Mouse (Mus musculus): ENCODE data around the gene Bmp6. TPM values are rescaled to one million over a fixed set of nuclear protein-coding genes. Genes with fewer than 3 reads are reported as not detected.

Bmp6 gene
- polyA plus RNA-seq, 1 experiment: not detected

DNA sequence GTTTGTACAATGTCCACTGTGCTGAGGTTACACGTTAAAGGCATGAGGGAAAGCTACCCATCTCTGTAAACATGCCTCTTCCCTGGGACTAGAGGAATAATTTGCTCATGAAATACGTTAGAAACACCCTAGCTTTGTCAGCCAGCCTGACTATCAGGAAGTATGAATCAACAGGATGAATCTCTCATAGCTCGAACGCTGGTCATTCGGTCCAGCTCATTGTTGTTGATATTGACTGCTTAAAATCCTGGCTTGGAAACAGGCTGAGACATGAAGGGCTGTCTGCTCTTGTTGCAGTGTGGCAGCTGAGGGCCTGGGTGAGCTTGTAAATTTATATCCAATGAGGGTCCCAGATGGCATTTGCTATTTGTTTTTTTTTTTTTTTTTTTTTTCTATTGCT lies 4.9 kb downstream of the Bmp6 start:
- 83% methylated on average over 5 of the region's 5 CpGs for WGBS
- TF ChIP-seq POLR2A (IDR thresholded peaks at IDR 0.05; ENCODE audit: insufficient read depth, low read depth, low read length): no peak
- no peak for TF ChIP-seq CTCF (IDR thresholded peaks at IDR 0.05; ENCODE audit: insufficient read depth, low read depth, low read length)
- H3K4me1 ChIP-seq (ENCODE audit: control insufficient read depth, insufficient read depth, low read length): peaks cover 31% of the 10 kb centered on the region
- no peak overlapping the region for H3K4me3 ChIP-seq (ENCODE audit: insufficient read depth, low read depth, low read length)
- no peak overlapping the region for H3K27ac ChIP-seq (ENCODE audit: insufficient read depth, low read depth, low read length)

DNA sequence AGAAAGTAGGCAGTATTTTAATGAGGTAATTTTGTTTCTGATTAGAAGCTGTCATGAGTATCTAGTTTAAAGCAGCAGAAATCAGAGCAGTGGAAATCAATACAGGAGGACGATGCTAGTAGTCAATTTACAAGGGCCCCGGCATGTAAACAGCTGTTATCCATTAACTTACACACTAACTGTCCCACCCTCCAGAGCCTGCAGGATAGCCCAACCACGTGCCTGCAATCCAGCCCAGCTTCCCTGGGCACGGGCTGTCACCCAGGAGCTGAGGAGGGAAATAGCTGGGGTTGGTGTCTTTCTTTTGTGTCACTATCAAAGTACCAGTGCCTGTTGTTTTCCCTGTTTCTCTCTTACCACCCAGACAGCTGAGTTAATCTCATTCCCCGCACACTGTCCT lies 7.1 kb downstream of the Bmp6 start:
- Histone ChIP-seq H3K27ac (ENCODE audit: insufficient read depth, low read depth, low read length) (no peak overlapping the region), H3K4me3 (ENCODE audit: insufficient read depth, low read depth, low read length) (no peak overlapping the region), H3K4me1 (ENCODE audit: control insufficient read depth, insufficient read depth, low read length) (peaks cover 10% of the 10 kb centered on the region)
- TF ChIP-seq POLR2A (IDR thresholded peaks at IDR 0.05; ENCODE audit: insufficient read depth, low read depth, low read length) (no peak), CTCF (IDR thresholded peaks at IDR 0.05; ENCODE audit: insufficient read depth, low read depth, low read length) (no peak)
- 63% methylated on average over 5 of the region's 5 CpGs for WGBS

DNA sequence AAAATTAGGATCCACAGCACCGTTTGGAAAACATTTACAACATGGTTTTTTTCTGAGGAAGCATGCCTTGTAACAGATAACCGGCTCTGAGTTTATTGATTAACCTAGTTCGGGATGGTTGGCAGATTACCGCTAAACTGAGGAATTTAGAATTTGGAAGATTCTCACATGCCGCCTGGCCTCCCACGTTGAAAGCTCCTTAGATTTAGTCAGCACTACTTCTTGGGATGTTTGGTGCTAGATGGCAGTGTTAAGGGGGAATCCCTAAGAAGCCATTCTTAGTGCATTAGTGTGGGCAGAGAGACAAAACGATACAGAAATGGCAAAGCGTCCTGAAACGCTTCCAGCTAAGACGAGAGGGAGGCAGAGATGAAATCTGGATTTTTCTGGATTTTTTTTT lies 8.1 kb downstream of the Bmp6 start:
- TF ChIP-seq CTCF (IDR thresholded peaks at IDR 0.05; ENCODE audit: insufficient read depth, low read depth, low read length) (no peak), POLR2A (IDR thresholded peaks at IDR 0.05; ENCODE audit: insufficient read depth, low read depth, low read length) (no peak)
- H3K4me3 ChIP-seq (ENCODE audit: insufficient read depth, low read depth, low read length): no peak overlapping the region
- 0 out of 2 replicates have a peak, but pooled peaks cover under 1% of the 10 kb centered on the region for H3K4me1 ChIP-seq (ENCODE audit: control insufficient read depth, insufficient read depth, low read length)
- no peak overlapping the region for H3K27ac ChIP-seq (ENCODE audit: insufficient read depth, low read depth, low read length)
- 59% methylated on average over 10 of the region's 10 CpGs for WGBS

DNA sequence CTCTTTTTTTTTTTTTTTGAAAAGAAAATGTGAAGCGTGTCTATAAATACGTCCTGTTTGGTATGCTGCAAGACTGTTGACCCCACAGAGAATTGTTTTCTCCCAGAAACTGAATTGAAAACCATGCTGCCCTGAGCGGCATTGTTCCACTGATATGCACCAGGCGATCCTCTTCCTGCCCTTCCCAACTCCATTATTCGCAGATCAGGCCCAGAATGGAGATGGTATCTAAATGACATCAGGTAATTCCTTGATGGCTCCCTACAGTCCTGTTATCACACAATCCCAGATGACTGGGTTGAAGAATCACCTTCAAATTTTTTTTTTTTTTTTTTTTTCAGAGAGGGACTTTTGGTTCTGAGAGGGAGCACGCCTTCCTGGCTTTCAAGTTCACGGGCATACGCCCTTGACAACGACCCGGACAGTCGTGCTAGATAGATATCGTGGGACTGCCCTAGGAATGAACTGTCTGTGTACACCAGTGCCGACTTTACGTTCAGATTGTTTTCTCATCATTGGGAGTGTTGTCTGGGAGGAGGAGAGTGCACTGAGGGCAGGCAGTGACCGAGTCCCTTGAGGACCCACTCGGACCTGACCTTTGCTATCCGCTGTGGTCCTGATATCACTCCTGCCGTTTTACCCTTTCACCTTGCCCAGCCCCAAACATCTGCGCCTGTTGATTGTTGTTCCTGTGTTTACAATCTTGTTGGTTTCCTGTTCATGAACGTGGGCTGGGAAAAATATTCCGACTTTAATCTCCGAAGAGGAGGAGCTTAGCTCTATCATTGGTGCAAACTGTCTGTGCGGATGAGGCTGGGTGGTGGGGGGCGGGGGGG lies 8.7 kb downstream of the Bmp6 start:
- WGBS: 80% methylated on average over 24 of the region's 24 CpGs
- TF ChIP-seq CTCF (IDR thresholded peaks at IDR 0.05; ENCODE audit: insufficient read depth, low read depth, low read length) (no peak), POLR2A (IDR thresholded peaks at IDR 0.05; ENCODE audit: insufficient read depth, low read depth, low read length) (no peak)
- Histone ChIP-seq H3K27ac (ENCODE audit: insufficient read depth, low read depth, low read length) (no peak overlapping the region), H3K4me1 (ENCODE audit: control insufficient read depth, insufficient read depth, low read length) (no peaks in the 10 kb centered on the region), H3K4me3 (ENCODE audit: insufficient read depth, low read depth, low read length) (no peak overlapping the region)

DNA sequence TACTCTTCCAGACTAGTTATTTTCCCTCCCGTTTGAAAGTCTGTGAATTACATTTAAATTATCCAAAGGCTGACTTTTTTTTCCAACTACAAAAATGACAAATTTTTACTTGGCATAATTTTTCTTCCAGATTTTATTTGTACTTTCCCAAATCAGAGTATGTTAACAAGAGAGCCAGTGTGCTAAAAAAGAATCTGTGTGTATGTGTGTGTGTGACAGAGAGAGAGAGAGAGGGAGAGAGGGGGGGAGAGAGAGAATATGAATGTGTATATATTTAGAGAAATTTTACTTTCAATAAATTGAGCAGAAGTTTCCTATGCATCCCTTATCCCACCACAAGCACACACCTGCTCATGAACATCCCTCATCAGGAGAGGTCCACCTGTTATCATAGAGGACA lies 9.4 kb downstream of the Bmp6 start:
- Histone ChIP-seq H3K27ac (ENCODE audit: insufficient read depth, low read depth, low read length) (no peak overlapping the region), H3K4me3 (ENCODE audit: insufficient read depth, low read depth, low read length) (no peak overlapping the region), H3K4me1 (ENCODE audit: control insufficient read depth, insufficient read depth, low read length) (no peaks in the 10 kb centered on the region)
- 75% methylated on average over 1 of the region's 1 CpGs for WGBS
- TF ChIP-seq CTCF (IDR thresholded peaks at IDR 0.05; ENCODE audit: insufficient read depth, low read depth, low read length): no peak
- no peak for TF ChIP-seq POLR2A (IDR thresholded peaks at IDR 0.05; ENCODE audit: insufficient read depth, low read depth, low read length)

DNA sequence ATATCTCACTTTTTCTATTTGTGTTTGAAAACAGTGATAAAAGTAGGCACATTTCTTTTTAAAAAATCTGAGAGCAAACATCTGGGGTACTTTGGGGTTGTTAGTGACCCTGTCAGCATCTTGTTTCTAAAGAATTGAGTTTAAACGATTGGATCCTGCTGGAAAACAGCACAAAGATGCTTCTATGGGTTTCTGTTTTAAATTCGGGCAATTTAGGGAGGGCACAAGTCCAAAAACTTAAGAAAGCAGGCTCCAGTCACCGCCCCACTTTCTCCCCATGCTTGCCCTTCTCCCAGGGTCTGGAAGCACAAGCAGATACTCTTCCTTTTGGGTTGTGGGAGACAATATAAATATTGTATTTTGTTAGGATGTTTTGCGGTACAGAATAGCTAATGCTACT lies 14.1 kb downstream of the Bmp6 start:
- Histone ChIP-seq H3K4me3 (ENCODE audit: insufficient read depth, low read depth, low read length) (no peak overlapping the region), H3K27ac (ENCODE audit: insufficient read depth, low read depth, low read length) (no peak overlapping the region), H3K4me1 (ENCODE audit: control insufficient read depth, insufficient read depth, low read length) (no peaks in the 10 kb centered on the region)
- 37% methylated on average over 4 of the region's 4 CpGs for WGBS
- no peak for TF ChIP-seq POLR2A (IDR thresholded peaks at IDR 0.05; ENCODE audit: insufficient read depth, low read depth, low read length)
- no peak for TF ChIP-seq CTCF (IDR thresholded peaks at IDR 0.05; ENCODE audit: insufficient read depth, low read depth, low read length)

DNA sequence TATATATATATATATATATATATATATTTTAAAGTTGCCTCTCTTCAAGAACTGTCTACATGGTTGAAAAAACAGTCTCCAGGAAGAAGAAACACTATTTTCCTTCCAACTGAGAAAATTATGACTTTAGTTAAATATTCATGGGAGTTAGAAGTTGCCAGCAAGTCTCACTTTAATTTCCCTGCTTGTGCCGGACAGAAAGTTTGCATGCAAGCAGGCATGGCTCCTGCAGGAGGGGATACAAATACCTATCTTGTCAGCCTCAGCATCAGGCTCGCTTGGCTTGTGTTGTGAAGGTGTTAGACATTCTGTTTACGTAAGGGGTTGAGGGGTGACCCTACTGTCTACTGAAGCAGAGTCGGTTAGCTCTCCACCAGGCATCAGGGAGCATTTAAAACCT lies 17.8 kb downstream of the Bmp6 start:
- whole genome bisulfite sequencing: 88% methylated on average over 4 of the region's 4 CpGs
- TF ChIP-seq POLR2A (IDR thresholded peaks at IDR 0.05; ENCODE audit: insufficient read depth, low read depth, low read length) (no peak), CTCF (IDR thresholded peaks at IDR 0.05; ENCODE audit: insufficient read depth, low read depth, low read length) (no peak)
- H3K4me3 ChIP-seq (ENCODE audit: insufficient read depth, low read depth, low read length): no peak overlapping the region

DNA sequence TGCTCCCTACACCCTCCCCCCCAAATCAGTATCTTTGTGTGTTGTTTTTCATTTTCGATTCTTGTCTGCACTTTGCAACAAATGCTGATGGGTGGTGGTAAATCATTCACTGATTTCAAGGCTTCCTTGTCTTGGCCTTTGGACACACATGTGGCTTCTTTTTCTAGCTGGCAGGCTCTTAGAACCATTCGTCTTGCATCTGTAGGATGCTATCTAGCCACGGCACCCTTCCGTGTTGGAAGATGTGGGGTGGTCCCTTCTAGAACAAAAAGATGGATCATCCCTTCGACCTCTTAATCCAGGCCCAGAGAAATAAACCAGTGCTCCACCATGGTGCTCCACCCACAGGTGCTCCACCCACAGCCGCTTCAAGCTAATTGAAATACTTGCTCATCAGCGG lies 19.0 kb downstream of the Bmp6 start:
- TF ChIP-seq POLR2A (IDR thresholded peaks at IDR 0.05; ENCODE audit: insufficient read depth, low read depth, low read length) (no peak), CTCF (IDR thresholded peaks at IDR 0.05; ENCODE audit: insufficient read depth, low read depth, low read length) (no peak)
- H3K4me3 ChIP-seq (ENCODE audit: insufficient read depth, low read depth, low read length): no peak overlapping the region
- 93% methylated on average over 7 of the region's 7 CpGs for WGBS
- no peaks in the 10 kb centered on the region for H3K4me1 ChIP-seq (ENCODE audit: control insufficient read depth, insufficient read depth, low read length)
- H3K27ac ChIP-seq (ENCODE audit: insufficient read depth, low read depth, low read length): no peak overlapping the region

More for the DNA sequence above, 17.8 kb downstream of the Bmp6 start:
- no peaks in the 10 kb centered on the region for H3K4me1 ChIP-seq (ENCODE audit: control insufficient read depth, insufficient read depth, low read length)
- no peak overlapping the region for H3K27ac ChIP-seq (ENCODE audit: insufficient read depth, low read depth, low read length)

DNA sequence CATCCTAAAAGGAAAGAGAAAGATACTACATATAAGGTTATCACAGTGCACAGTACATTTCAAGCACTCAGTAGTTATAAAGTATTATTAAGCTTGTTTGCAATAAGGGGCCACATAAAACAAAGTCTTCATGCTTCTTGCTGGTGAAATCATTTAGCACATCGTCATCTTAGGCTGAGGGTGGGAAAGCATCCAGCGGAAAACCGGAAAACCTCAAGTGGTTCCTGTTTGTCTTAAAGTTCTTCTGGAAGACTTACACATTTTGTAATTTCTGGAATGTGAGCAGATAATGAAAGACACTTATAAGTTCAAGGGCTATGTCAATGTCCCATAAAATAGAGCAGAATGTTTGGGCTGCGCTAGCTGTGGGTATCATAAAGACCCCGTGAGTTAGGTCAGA lies 24.7 kb downstream of the Bmp6 start:
- TF ChIP-seq CTCF (IDR thresholded peaks at IDR 0.05; ENCODE audit: insufficient read depth, low read depth, low read length) (no peak), POLR2A (IDR thresholded peaks at IDR 0.05; ENCODE audit: insufficient read depth, low read depth, low read length) (no peak)

More for the DNA sequence above, 24.7 kb downstream of the Bmp6 start:
- no peak overlapping the region for H3K27ac ChIP-seq (ENCODE audit: insufficient read depth, low read depth, low read length)
- H3K4me3 ChIP-seq (ENCODE audit: insufficient read depth, low read depth, low read length): no peak overlapping the region
- no peaks in the 10 kb centered on the region for H3K4me1 ChIP-seq (ENCODE audit: control insufficient read depth, insufficient read depth, low read length)
- WGBS: 90% methylated on average over 5 of the region's 5 CpGs

Data from olfactory bulb, adult 2 months (tissue).